Mouse (Mus musculus) mature B cell (primary cell): ENCODE data around the gene Coro6.

Source experiments
- in situ Hi-C: fragments of 300-500 bp; cut with MboI; formaldehyde crosslinking; loops from 2 replicates; pipeline ENCODE4 v1.14.3; 2019

Gene Coro6

GRCm38 (mm10) chr11:77463786-77464185, 1.6 kb downstream of the Coro6 start:
- in situ Hi-C loops, result no loop called here

DNA sequence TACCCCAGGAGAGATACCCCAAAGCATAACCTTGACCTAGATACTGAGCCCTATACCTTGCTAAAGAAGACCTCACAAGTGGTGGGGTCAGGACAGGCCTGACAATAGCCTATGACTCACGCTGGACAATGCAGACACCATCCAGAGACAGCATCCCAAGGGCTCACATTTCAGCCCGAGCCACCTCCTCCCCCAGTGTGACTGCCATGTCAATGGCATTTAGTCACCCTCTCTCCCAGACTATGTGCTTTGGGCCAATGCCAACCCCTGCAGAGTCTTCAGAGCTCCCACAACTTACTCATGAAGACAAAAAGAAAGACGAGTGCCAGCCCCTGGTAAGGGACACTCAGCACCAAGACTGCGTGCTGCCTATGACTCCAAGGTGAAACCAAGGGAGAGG, 2.5 kb downstream of the Coro6 start:
- in situ Hi-C loops, result no loop called here

GRCm38 (mm10) chr11:77465111-77465510, 2.9 kb downstream of the Coro6 start:
- in situ Hi-C loops, result no loop called here

DNA sequence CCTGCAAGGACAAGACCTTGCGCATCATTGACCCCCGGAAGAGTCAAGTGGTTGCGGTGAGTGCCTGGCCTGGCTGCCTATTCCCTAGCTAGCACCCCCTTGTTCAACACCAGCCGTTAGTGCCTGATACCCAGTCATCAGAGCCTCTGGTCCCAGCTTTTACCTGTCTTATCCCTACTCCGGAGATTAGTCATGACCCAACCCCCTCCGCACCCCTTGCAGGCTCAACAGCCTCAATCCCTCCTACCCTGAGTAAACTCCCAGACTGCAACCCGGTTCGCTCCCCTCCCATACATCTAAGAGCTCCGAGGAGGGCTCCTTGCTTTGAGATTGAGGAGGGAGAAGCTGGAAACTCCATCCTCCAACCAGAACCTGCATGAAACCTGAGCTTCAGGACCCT, 4.3 kb downstream of the Coro6 start:
- in situ Hi-C loops, result no loop called here

- in situ Hi-C loops, result no loop called here
These were observed 4.9 kb downstream of the Coro6 start for GRCm38 (mm10) chr11:77467157-77467556.

GRCm38 (mm10) chr11:77467784-77468183, 5.6 kb downstream of the Coro6 start:
- in situ Hi-C loops, result no loop called here

GRCm38 (mm10) chr11:77468397-77468796, 6.2 kb downstream of the Coro6 start:
- in situ Hi-C loops, result no loop called here

GRCm38 (mm10) chr11:77471407-77471806, 9.2 kb downstream of the Coro6 start:
- in situ Hi-C loops, result no loop called here

DNA sequence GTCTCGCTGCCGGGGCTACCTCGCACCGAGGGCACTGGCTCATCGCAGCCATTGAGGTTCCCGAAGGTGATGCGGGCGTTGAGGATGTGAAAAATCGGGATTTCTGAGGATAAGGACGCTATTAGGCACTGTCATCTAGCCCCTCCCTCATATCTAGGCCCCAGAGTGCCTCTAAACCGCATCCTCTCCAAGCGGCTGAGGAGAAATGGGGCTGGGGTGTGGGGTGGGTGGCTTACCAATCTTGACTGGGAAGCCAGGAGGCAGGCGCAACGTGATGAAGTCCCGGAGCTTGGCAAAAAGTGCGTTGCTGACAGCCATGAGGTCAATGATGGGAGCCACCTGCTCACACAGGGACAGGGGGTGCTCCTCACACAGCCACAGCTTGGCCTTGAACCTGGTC, 10.6 kb downstream of the Coro6 start:
- in situ Hi-C loops, result no loop called here

GRCm38 (mm10) chr11:77476216-77476615, 14.0 kb downstream of the Coro6 start:
- in situ Hi-C loops, result no loop called here

GRCm38 (mm10) chr11:77476895-77477294, 14.7 kb downstream of the Coro6 start:
- in situ Hi-C loops, result no loop called here

GRCm38 (mm10) chr11:77483043-77483442, 20.8 kb downstream of the Coro6 start:
- in situ Hi-C loops, result no loop called here

DNA sequence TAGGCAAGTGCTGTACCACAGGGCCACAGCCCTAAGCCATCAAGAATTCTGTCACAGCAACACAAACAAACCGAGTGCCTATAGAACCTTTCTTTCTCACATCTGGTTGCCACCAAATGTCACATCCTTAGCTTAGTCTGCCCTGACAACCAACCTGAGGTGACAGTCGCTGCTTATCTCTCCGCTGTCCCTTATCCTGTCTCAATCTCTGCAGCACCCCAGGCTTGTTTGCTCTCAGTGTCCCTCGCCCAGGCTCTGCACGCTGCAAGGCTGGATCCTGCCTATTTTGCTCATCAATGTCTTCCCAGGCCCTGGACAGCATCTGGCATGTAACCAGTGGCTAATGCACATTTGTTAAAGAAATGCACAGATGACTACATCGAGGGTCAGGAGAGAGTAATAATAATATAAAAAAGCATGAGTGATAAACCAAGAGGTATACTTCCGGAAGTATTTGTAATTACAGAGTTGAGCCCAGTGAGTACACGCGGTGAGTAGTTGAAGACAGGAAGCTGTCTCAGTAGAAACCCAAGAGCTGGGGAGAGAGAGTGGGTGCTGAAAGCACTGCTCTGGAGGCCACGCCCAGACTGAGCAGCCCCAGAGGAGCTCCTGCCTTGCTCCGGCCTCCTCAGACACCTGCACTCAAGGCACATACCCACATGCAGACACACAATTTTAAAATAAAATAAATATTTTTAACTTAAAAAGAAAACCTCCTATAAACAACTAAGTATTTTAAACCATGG, 21.5 kb downstream of the Coro6 start:
- in situ Hi-C loops, result no loop called here

DNA sequence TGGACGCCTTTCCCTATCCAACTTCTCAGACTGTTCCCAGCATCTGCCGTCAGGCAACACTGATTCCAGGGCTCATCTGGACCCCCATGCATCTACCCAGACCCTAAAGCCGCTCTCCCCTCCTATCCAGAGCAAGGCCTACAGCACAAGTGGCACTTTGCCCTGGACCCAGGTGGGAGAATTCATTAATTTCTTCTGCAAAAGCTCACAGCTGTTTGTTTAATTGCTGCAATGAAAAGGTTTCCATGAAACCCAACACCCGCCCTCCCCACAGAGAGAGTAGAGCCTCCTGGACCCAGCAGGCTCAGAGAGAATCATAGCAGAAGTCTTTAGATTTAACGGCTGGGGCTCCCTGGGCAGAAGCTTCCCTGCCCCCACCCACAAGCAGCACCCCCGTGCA, 23.0 kb downstream of the Coro6 start:
- in situ Hi-C loops, result no loop called here

- in situ Hi-C loops, result no loop called here
These were observed 24.6 kb downstream of the Coro6 start for GRCm38 (mm10) chr11:77486798-77487197.

GRCm38 (mm10) chr11:77488771-77489581, 26.8 kb downstream of the Coro6 start:
- in situ Hi-C loops, result no loop called here

- in situ Hi-C loops, result no loop called here
These were observed 27.5 kb downstream of the Coro6 start, which contains the start of gene Ankrd13b for GRCm38 (mm10) chr11:77489591-77490235. Ankrd13b (minus strand) TSS chr11:77489678.

DNA sequence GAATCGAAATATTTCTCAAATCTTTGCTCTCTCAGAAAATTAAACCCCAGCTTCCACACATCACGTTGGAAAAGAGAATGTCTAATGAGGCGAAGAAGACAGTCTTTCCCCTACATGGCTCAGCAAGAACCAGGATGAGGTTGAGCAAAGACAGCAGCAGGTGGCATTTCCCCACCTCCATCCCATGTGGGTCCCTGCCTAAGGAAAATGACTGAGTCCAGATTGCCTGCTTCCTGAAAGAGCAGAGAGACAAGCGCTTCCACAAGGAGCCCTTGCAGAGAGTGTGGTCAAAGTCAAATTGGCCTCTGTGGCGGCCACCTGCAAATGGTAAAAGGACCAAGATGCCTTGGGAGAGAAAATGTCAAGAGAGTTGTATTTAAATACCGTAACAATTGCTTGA, 28.2 kb downstream of the Coro6 start:
- in situ Hi-C loops, result no loop called here

DNA sequence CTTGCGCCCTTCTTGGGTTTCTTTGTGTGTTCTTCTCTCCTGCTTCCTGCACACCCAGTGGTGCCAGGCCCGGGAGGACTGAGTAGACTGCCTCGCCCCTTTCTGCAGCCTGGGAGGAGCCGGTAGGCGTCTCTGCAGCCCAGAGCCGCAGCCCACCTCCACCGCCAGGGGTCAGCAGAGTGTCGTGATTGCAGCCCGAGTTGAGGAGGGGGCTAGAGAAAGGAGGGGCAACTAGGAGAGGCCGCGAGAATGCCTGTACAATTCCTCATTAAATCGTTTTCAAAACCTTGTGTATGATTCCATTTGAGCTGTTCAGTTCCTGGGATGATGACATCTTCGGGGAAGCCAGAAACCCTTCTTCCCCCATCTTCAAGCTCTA, 28.9 kb downstream of the Coro6 start:
- in situ Hi-C loops, result no loop called here

- in situ Hi-C loops, result no loop called here
These were observed 29.5 kb downstream of the Coro6 start for GRCm38 (mm10) chr11:77491502-77492291.

- in situ Hi-C loops, result no loop called here
These were observed 30.2 kb downstream of the Coro6 start for GRCm38 (mm10) chr11:77492311-77492871.

GRCm38 (mm10) chr11:77492911-77493332, 30.7 kb downstream of the Coro6 start:
- in situ Hi-C loops, result no loop called here
